Mouse (Mus musculus): ENCODE results near the gene Rock2.

GRCm38 (mm10) chr12:16934423-16934822, 39.7 kb downstream of the Rock2 start:
- TF ChIP-seq POLR2A (IDR thresholded peaks at IDR 0.05; ENCODE audit: insufficient read depth, low read length) (no peak), CTCF (IDR thresholded peaks at IDR 0.05; ENCODE audit: low read depth, low read length) (no peak), EP300 (IDR thresholded peaks at IDR 0.05; ENCODE audit: insufficient read depth, low read depth, low read length) (no peak)

Measured in ES-Bruce4 (cell line).